Mouse (Mus musculus) bone marrow macrophage, adult 2 months (primary cell): ENCODE results near the gene Cpn2.

Experiments
- CTCF ChIP-seq: IDR thresholded peaks from 2 replicates; pipeline ENCODE4 v1.5.1; 2012; ENCODE audit warnings: low read depth, mild to moderate bottlenecking, low read length, moderate library complexity
- POLR2A ChIP-seq: IDR thresholded peaks from 2 replicates; pipeline ENCODE4 v1.6.1; 2012; ENCODE audit warnings: mild to moderate bottlenecking, low read depth, low read length, borderline replicate concordance

DNA sequence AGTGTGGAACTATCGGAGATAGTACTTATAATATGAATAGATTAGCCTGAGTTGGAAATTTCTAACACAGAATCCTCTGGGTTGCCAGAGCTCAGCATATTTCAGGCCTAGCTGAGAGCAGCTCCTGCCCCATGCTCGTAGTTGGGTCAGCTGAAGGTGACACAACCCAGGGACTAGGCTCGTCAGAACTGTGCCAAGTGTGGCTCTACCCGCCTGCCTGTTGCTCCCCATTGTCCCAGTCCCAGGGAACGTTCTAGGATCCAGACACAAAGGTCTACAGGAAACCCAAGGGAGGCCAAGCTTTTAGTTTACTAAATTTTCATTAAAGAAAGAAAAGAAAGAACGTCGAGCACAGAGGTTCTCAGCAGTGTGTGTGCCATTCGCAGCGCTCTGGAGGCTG, 6.0 kb downstream of the Cpn2 start:
- TF ChIP-seq CTCF: no peak
- TF ChIP-seq POLR2A: no peak
